Mouse (Mus musculus): ENCODE measurements around the gene Ip6k1.

DNA sequence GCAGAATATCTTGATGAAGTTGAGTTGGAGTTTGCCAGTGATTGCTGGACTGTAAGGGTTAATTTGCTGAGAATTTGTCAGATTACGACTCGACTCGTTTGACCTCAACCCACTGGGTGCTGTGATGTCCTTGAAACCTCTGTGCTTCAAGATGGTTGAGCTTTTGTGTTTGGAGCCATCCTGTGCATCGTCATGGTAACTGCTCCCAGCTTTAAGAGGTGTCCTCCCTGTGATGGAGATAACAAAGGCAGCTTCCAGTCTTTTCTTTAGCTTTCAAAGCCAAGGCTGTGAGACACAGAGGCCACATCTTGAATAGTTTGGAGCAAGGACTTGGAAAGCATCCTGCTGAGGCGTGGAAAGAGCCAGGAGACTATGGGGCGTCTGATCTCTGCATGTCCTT is 45.2 kb upstream of the Ip6k1 start:
- TF ChIP-seq CTCF (conservative IDR thresholded peaks at IDR 0.05; ENCODE audit: low read length) (no peak), NANOG (IDR thresholded peaks at IDR 0.05; ENCODE audit: borderline replicate concordance, low read length) (peak; percentile 80)
